Comparison of ENCODE assay signal across 8 mouse cellular contexts in genomic region chr19:46036477-46037242, GRCm38 (mm10). TPM values are rescaled to one million over a fixed set of nuclear protein-coding genes. Genes with fewer than 3 reads are reported as not detected.
DNase-seq lines count a peak whose midpoint lies in the region; ATAC-seq and TF ChIP-seq lines count a peak whose summit lies in the region.

No protein-coding gene starts in this region.

- intact Hi-C loops in left cerebral cortex, postnatal 4 days (cut with DNase I), result no loop called here

- H3K9me3 ChIP-seq in kidney, embryonic 16.5 days (ENCODE audit: low read length), result no peaks in the 10 kb centered on the region
- no peaks in the 10 kb centered on the region for H3K9me3 ChIP-seq in hindbrain, embryonic 15.5 days

- 0 out of 2 replicates have a peak overlapping the region, but pooled peaks have one; percentile 81 for H3K9ac ChIP-seq in kidney, embryonic 16.5 days (replicated peaks; ENCODE audit: low read length)
- H3K9ac ChIP-seq in hindbrain, embryonic 15.5 days, result peak overlapping the region; percentile 86

- TF ChIP-seq CTCF in brain, embryonic 14.5 days (IDR thresholded peaks at IDR 0.05; ENCODE audit: borderline replicate concordance, extremely low read depth, insufficient read depth, insufficient read length), result peak; percentile 43; the same call in 1 of the 2 replicates

- H3K4me3 ChIP-seq in kidney, embryonic 16.5 days (ENCODE audit: low read length), result peak overlapping the region; percentile 68
- H3K4me3 ChIP-seq in hindbrain, embryonic 15.5 days, result peak overlapping the region; percentile 78

- H3K4me1 ChIP-seq in kidney, embryonic 16.5 days (ENCODE audit: insufficient read depth, low read length), result peaks cover 45% of the 10 kb centered on the region
- H3K4me1 ChIP-seq in hindbrain, embryonic 15.5 days (replicated peaks), result peaks cover 49% of the 10 kb centered on the region

- WGBS in kidney, embryonic 16.5 days, result 84% methylated on average over 13 of the region's 13 CpGs
- whole genome bisulfite sequencing in hindbrain, embryonic 15.5 days, result 67% methylated on average over 13 of the region's 13 CpGs

- no peak for DNase-seq in kidney, adult 9 months
- DNase-seq in brain, embryonic 14.5 days (ENCODE audit: low read depth), result peak; percentile 37
- DNase-seq in lung, postnatal 10 days, result peak; percentile 63
- DNase-seq in urinary bladder, postnatal 36 days (ENCODE audit: low spot score in 2 of 2), result no peak
- DNase-seq in left cerebral cortex, postnatal 4 days, result no peak
- DNase-seq in embryo, embryonic 10.5 days (ENCODE audit: low spot score), result no peak

- H3K4me2 ChIP-seq in kidney, embryonic 16.5 days (replicated peaks; ENCODE audit: low read depth, low read length), result peak overlapping the region; percentile 94
- peak overlapping the region; percentile 96 for H3K4me2 ChIP-seq in hindbrain, embryonic 15.5 days

- H3K36me3 ChIP-seq in kidney, embryonic 16.5 days (ENCODE audit: insufficient read depth, low read length), result peaks cover 51% of the 10 kb centered on the region
- H3K36me3 ChIP-seq in hindbrain, embryonic 15.5 days, result peaks cover 42% of the 10 kb centered on the region

- no peak for ATAC-seq in kidney, embryonic 16.5 days (ENCODE audit: low FRiP score, low TSS enrichment)
- no peak for ATAC-seq in hindbrain, embryonic 15.5 days (ENCODE audit: low FRiP score, low read depth)

- TF ChIP-seq POLR2A in brain, embryonic 14.5 days (IDR thresholded peaks at IDR 0.05; ENCODE audit: borderline replicate concordance, extremely low read depth, insufficient read depth, insufficient read length, poor library complexity, severe bottlenecking), result no peak

- H3K27ac ChIP-seq in kidney, embryonic 16.5 days (ENCODE audit: low read length), result no peak overlapping the region
- peak overlapping the region; percentile 90 for H3K27ac ChIP-seq in hindbrain, embryonic 15.5 days (replicated peaks)

- H3K27me3 ChIP-seq in kidney, embryonic 16.5 days (ENCODE audit: insufficient read depth, low read length), result no peaks in the 10 kb centered on the region
- H3K27me3 ChIP-seq in hindbrain, embryonic 15.5 days, result no peaks in the 10 kb centered on the region

RNA-seq across cellular contexts. Expression of gene Pprc1, which starts 8.0 kb away (rescaled TPM):
- 34.2 and 36.2 TPM in 2 replicates for polyA plus RNA-seq in kidney, embryonic 16.5 days (2015; fragmentation: Nextera tagmentation; extraction: Ambion mirVana)
- polyA plus RNA-seq in brain, embryonic 14.5 days (2012; rRNA removed), result 24.0 and 30.1 TPM in 2 replicates
- 23.4 and 24.0 TPM in 2 replicates for polyA plus RNA-seq in hindbrain, embryonic 15.5 days (2015; fragmentation: Nextera tagmentation; extraction: Ambion mirVana)
- total RNA-seq in left cerebral cortex, postnatal 4 days (2021), result 10 to 100 TPM; 42.9 to 46.7 TPM

RNA-seq across cellular contexts. Expression of gene Ldb1, which starts 8.4 kb away (rescaled TPM):
- 57.0 and 88.2 TPM in 2 replicates for polyA plus RNA-seq in kidney, embryonic 16.5 days (2015; fragmentation: Nextera tagmentation; extraction: Ambion mirVana)
- polyA plus RNA-seq in brain, embryonic 14.5 days (2012; rRNA removed), result 404 and 531 TPM in 2 replicates
- polyA plus RNA-seq in hindbrain, embryonic 15.5 days (2015; fragmentation: Nextera tagmentation; extraction: Ambion mirVana), result 103 and 111 TPM in 2 replicates
- 100 to 1,000 TPM; 151 to 153 TPM for total RNA-seq in left cerebral cortex, postnatal 4 days (2021)

RNA-seq across cellular contexts. Expression of gene Hps6, which starts 33.4 kb away (rescaled TPM):
- 9.8 and 10.5 TPM in 2 replicates for polyA plus RNA-seq in kidney, embryonic 16.5 days (2015; fragmentation: Nextera tagmentation; extraction: Ambion mirVana)
- polyA plus RNA-seq in brain, embryonic 14.5 days (2012; rRNA removed), result 1.6 and 2.1 TPM in 2 replicates
- 4.2 and 5.0 TPM in 2 replicates for polyA plus RNA-seq in hindbrain, embryonic 15.5 days (2015; fragmentation: Nextera tagmentation; extraction: Ambion mirVana)
- total RNA-seq in left cerebral cortex, postnatal 4 days (2021), result 1 to 10 TPM; 4.3 to 4.5 TPM

RNA-seq across cellular contexts. Expression of gene Armh3, which starts 38.4 kb away (rescaled TPM):
- polyA plus RNA-seq in kidney, embryonic 16.5 days (2015; fragmentation: Nextera tagmentation; extraction: Ambion mirVana), result 20.9 and 21.9 TPM in 2 replicates
- polyA plus RNA-seq in brain, embryonic 14.5 days (2012; rRNA removed), result 19.6 and 22.0 TPM in 2 replicates
- polyA plus RNA-seq in hindbrain, embryonic 15.5 days (2015; fragmentation: Nextera tagmentation; extraction: Ambion mirVana), result 23.1 TPM in 2 replicates
- 10 to 100 TPM; 25.6 to 27.1 TPM for total RNA-seq in left cerebral cortex, postnatal 4 days (2021)

RNA-seq across cellular contexts. Expression of gene Nolc1, which starts 39.0 kb away (rescaled TPM):
- polyA plus RNA-seq in kidney, embryonic 16.5 days (2015; fragmentation: Nextera tagmentation; extraction: Ambion mirVana), result 85.7 and 93.2 TPM in 2 replicates
- 41.4 and 54.5 TPM in 2 replicates for polyA plus RNA-seq in brain, embryonic 14.5 days (2012; rRNA removed)
- polyA plus RNA-seq in hindbrain, embryonic 15.5 days (2015; fragmentation: Nextera tagmentation; extraction: Ambion mirVana), result 63.1 and 64.7 TPM in 2 replicates
- 10 to 100 TPM; 47.8 to 56.4 TPM for total RNA-seq in left cerebral cortex, postnatal 4 days (2021)

Comparison
In these comparisons a context has a peak if more than half of its experiments do, and no peak if none do; other contexts are left out.
1. DNase-seq: peak in brain, embryonic 14.5 days (single experiment) and lung, postnatal 10 days (single experiment); none in kidney, adult 9 months (single experiment), urinary bladder, postnatal 36 days (0 of 2), left cerebral cortex, postnatal 4 days (single experiment) and embryo, embryonic 10.5 days (single experiment).